Mouse (Mus musculus) fibroblast of lung, adult 2 months (primary cell): Measurements from ENCODE around the gene Dscaml1.

Experiments used
- DNase-seq: peaks from one replicate; pipeline ENCODE4 v3.0.0-alpha.2; 2011; ENCODE audit warnings: low read depth

Gene Dscaml1

DNA sequence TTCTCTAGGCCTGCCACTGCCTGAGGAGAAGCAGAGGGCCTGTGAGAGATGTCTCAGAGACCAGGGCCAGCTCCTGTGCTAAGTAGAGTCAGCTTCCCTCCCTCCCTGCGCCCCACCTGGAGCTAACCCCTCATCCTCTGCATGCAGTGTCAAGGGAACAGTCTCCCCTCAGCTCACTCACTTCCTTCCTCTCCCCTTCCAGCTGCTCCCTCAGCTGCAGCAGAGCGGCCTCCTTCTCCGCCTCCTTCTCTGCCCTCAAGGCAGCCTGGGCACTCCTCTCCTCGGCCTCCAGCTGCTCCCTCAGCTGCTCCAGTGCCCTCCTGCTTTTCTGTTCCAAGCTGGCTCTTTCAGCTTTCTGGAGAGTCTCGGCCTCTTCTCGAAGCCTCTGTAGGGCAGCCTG, 352.8 kb downstream of the Dscaml1 start:
- no peak for DNase-seq

DNA sequence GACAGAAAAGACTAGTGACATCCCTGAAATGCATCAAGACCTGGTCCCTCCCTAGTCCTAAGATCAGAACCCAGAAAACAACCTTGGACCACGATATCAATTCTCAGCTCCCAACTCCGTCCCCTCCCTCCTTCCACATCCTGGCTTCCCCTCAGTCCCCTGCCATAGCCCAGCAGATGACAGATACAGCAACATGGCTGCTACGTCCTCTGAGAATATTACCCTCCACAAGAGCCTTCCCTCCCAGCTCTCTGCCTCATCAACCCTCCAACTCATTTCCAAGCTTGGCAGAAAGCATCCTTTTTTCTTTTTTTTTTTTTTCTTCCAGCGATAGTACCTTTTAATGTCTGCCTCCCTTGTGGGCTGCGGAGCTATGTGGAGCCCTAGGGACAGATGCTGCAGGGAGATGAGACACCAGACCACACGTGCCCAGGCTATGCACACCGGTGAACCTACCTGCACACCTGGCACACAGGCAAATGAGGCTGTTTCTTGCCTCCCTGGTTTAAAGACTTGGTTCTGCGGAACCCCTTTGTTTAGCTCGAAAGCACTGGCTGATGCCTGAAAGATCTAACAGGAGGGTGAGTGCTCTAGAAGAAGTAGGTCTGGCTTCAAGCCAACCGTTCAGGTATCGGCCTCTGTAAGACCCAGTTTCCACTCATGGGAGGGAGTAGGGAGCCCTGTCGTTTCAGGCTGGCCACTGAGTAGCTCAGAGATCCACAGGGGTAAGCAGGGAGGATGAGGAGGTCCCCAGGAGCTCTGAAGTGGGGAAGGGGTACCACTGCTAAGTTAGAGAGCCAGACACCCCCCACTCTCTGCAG, 357.0 kb downstream of the Dscaml1 start:
- no peak for DNase-seq

DNA sequence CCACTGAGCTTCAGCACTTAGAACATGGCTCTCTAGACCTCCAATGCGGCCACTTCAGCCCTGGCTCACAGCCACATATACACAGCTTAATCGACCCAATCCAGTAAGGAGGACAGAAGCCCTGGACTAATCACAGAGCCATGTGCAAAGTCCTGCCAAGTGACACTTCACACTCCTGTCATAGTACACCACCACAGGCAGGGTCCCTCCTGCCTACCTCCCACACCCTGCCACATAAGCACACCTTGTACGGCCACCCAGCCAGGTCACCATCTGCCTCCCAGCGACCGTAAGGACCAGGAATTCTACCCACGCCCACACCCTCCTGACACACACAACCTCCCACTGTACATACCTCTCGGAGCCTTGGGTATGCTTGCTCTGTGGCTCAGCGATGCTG, 360.6 kb downstream of the Dscaml1 start:
- DNase-seq: no peak

DNA sequence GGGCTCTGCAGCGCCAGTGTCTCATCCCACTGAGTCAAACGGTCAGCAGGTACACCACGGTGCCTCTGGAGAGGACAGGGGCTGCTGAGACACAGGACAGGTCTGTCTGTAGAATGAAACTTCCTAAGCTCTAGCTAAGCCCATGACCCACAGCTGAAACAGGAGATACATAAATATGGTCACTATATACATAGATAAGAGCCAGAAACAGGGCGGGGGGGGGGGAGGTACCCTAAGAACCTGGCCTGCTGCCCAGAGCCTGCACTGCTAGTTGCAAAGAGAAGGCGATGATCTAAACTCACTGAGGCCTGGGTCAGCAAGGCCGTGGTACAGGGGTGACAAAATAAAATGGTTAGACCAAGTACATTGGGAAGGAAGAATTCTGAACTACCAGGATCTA, 361.1 kb downstream of the Dscaml1 start:
- no peak for DNase-seq

DNA sequence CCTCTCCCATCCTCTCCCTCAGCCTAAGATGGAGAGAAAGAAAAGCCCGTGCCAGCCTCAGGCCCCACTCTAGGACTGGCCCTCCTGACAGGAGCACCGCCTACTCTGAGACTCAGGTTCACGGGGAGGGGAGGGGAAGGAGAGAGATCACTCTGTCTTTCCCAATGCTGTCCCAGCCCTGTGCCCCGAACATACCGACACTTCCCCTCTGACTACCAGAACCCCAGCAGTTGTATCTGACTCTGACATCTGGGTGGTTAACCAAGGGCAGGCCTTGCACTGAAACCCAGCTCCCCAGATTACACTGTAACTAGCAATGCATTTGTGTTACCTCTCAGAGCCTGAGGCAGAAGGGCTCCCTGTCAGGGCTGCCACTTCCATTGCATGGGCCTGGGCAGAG, 362.0 kb downstream of the Dscaml1 start:
- no peak for DNase-seq

DNA sequence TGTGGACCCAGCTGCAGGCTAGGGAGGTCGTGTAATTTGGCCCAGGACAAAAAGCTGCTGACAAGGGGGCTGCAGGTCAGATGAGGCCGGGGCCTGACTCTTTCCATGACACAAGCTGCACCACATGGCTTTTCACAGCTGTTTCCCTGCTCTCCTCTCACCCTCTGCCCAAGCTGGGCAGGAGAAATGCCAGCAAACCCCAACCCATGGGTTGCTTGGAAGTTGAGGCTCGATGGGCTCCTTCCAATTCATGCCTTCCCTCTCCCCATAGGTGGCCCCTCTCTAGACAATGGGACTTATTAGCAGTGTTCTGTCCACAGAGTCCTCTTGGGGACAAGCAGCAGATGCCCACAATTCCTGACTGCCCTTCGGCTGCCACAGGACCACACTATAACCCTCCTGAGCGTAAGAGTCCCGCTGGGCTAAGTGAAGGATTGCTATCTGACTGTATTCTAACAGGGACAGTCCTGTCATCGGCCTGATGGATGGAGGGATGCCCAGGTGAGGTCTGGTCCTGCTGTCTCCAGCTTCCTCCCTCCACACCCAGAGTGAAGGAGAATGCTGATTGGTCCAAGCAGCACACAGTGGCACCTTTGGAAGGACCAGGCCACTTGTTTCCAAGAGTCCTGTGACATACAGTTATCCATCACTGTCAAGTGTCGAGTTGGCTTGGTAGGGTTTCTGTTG, 365.2 kb downstream of the Dscaml1 start:
- DNase-seq: no peak

DNA sequence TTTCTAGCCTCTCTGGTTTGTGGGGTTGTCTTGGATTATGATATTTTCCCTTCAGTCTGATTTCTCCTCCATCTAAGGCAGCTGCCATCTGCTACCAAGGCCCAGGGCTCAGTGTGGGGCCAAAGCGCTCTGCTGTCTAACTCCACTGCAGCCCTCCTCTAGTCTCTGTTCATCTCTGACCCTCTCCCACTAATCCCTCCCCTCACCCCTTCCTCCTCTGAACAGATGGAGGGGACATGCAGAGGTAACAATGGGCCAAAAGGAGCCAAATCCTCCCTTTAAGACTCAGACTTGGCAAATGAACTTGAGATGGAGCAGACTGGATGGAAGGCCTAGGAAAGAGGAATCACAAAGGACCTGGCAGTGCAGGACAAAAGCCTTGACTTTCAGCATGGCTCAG, 365.8 kb downstream of the Dscaml1 start:
- DNase-seq: no peak

DNA sequence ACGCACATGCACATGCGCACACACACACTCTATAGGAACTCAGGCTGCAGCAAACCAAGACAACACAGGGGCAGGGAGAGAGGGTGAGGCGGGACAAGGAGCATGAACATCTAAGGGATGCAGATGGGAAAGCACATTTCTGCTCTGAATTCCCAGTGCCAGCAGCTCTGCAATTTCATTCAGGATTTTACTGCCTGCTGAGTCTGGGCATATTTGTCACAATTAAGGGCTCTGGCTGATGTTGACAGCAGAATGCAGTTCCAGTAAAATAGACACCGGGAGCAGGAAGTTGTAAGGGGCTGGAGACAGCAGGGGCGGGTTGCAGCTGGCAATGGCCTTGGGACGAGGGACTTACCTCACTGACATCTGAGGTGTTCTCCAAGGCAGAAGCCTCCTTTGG, 367.3 kb downstream of the Dscaml1 start:
- DNase-seq: no peak

DNA sequence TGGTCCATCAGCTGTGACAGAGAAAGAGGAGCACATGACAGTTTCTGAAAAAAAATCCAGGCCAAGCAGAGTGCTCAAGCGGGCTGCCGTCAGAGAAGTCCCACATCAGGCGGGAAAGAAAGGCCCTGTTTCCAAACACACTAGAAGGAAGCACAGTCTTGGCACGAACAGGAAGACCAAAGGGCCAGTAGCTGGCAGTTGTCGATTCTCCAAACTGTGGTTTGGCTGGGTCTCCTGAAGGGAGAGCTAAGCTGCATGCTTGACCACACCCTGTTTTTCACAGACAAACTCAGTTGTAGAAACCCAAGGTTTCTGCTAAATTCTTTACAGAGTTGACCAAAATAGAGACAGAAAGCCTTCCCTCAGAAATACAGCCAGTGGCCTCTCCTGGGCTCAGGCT, 369.3 kb downstream of the Dscaml1 start:
- DNase-seq: peak; percentile 85

DNA sequence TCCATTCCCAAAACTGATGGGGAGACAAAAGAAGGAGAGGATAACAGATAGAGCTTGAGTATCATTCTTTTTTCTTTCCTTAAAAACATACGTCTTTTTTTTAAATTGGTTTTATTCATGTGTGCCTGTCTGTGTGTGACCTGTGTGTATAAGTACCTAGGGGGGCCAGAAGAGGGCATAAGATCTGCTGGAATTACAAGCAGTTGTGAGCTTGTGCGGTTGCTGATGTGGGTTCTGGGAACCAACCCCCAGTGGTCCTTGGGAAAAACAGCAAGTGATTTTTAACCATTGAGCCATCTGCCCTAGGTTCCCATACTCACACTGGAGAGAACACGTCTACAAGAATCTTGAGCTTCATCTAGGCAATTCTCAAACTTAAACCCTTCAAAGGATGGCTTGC, 370.8 kb downstream of the Dscaml1 start:
- no peak for DNase-seq

DNA sequence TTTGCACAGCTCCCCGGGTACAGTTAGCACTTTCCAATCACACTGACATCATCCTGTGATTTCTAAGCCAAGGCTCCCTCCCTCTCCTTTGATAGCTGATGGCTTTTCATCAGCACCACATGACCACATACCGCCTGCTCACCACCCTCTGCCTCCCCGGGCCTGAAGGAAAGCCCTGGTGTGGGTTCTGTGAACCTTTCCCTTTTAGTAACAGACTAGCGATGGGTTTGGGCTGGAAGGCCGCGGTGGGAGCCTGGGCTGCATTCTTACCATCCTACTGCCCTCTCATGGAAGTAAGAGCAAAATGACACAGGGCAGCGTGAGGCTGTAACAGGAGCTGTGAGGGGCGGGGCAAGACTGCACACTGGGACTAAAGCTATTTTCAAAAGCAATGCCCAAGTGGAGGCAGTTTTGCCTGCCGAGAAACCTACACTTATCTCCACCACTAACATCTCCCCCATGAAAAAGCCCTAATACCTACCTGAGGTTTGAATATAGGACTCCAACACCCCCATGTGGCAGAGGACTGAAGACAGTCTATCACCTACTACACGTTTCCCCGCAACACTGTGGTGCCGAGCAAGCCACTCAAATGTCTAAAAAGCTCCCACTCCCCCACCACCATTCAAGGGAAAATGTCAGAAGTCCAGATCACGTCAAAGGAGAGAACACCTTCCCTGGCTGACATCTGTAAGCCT, 372.2 kb downstream of the Dscaml1 start:
- peak; percentile 72 for DNase-seq

DNA sequence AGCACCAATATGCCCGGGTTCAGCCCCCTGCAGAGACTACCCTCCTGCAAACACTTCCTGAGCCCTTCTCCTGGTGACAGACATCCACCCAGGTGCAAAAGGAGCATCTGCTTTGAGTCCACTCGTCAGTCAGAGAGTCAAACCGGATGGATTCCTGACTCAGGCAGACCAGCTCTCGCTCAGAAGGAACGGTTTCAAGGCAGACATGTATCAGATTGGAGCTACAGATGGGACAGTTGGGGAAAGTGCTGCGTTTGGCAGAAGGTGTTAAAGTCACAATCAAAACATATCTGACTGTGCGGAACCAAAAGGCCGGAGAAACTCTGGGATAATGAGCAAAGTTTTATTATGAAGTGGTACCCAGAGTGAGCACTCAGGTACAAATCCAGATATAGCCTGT, 373.0 kb downstream of the Dscaml1 start:
- DNase-seq: no peak
